17 mouse cellular contexts compared by ENCODE assay signal in genomic region chr1:73820701-73821100, GRCm38 (mm10).
DNase-seq lines count a peak whose midpoint lies in the region; ATAC-seq and TF ChIP-seq lines count a peak whose summit lies in the region.
"Had no signal": no experiment of that assay in that cellular context is flagged by ENCODE, and none has a peak within 500 bp of the region (broad histone marks: within the 10 kb centered on the region; RNA-seq: fewer than 3 reads in every experiment).

No protein-coding gene starts in this region.

- no peaks in the 10 kb centered on the region; the same call in none of the 2 replicates for H3K4me1 ChIP-seq in kidney, postnatal 0 days (replicated peaks; ENCODE audit: insufficient read depth, low read length)
- H3K4me1 ChIP-seq in kidney, adult 2 months (ENCODE audit: control insufficient read depth, insufficient read depth, low read length): no peaks in the 10 kb centered on the region
- H3K4me1 ChIP-seq in CH12.LX (ENCODE audit: control insufficient read depth in 1 of 2, insufficient read depth in 2 of 2): peaks cover 13 to 47% of the 10 kb centered on the region in 2 experiments
- peaks cover 11% of the 10 kb centered on the region for H3K4me1 ChIP-seq in midbrain, embryonic 11.5 days (ENCODE audit: control insufficient read depth, insufficient read depth, low read length)
- H3K4me1 ChIP-seq: liver, embryonic 15.5 days; megakaryocyte, embryonic 14.5 days had no signal

- H3K4me3 ChIP-seq in kidney, postnatal 0 days (replicated peaks; ENCODE audit: low read depth, low read length): no peak overlapping the region
- no peak overlapping the region for H3K4me3 ChIP-seq in kidney, adult 2 months (ENCODE audit: insufficient read depth, low read depth, low read length)
- no peak overlapping the region for H3K4me3 ChIP-seq in CH12.LX (replicated peaks in 1 of 3; ENCODE audit: low read depth in 2 of 3, low read length in 2 of 3, poor library complexity in 1 of 3)
- no peak overlapping the region for H3K4me3 ChIP-seq in midbrain, embryonic 11.5 days (ENCODE audit: low read depth, low read length)
- H3K4me3 ChIP-seq: heart, embryonic 13.5 days; limb, embryonic 15.5 days; liver, embryonic 15.5 days; megakaryocyte, embryonic 14.5 days had no signal

- TF ChIP-seq RAD21 in CH12.LX (IDR thresholded peaks at IDR 0.05; ENCODE audit: low read depth, low read length): no peak

- in situ Hi-C loops in CH12.LX (cut with MboI; ENCODE audit: low pct_ligation_motif_present, low pct_unique_long_range_greater_than_20kb, low sequenced_read_pairs): loop anchor here (10.0 kb wide), 1 partner anchor 946 kb away; the partner anchor contains the start of gene Igfbp5

- DNase-seq in gastrocnemius, postnatal 10 days: peak; percentile 35
- no peak for DNase-seq in gastrocnemius, adult 18-20 months (ENCODE audit: low spot score)
- peak; percentile 38 for DNase-seq in kidney, postnatal 0 days (ENCODE audit: low spot score)
- DNase-seq in kidney, adult 2 months: no peak
- DNase-seq in CH12.LX (ENCODE audit: extremely low read depth): no peak
- DNase-seq in heart, adult 9 months (ENCODE audit: low spot score in 2 of 2): peak; percentile 60 to 61
- DNase-seq in adrenal gland, postnatal 14 days: no peak
- DNase-seq in midbrain, embryonic 11.5 days (ENCODE audit: low spot score, missing footprints): no peak
- DNase-seq: B cell, adult 2 months; cerebellum, adult 2 months; kidney, adult 18-20 months; thymus, postnatal 14 days had no signal

- TF ChIP-seq POLR2A in kidney, adult 2 months (IDR thresholded peaks at IDR 0.05; ENCODE audit: low read depth, low read length): no peak
- no peak for TF ChIP-seq POLR2A in CH12.LX (IDR thresholded peaks at IDR 0.05; ENCODE audit: low read depth, low read length)

- no peak overlapping the region for H3K9ac ChIP-seq in kidney, postnatal 0 days (ENCODE audit: low read depth, low read length)
- no peak overlapping the region for H3K9ac ChIP-seq in CH12.LX (ENCODE audit: insufficient read depth, low read depth)
- H3K9ac ChIP-seq in midbrain, embryonic 11.5 days (ENCODE audit: low read length): no peak overlapping the region
- H3K9ac ChIP-seq: heart, embryonic 13.5 days; limb, embryonic 15.5 days; liver, embryonic 15.5 days had no signal

- H3K27ac ChIP-seq in kidney, postnatal 0 days: no peak overlapping the region
- H3K27ac ChIP-seq in kidney, adult 2 months (ENCODE audit: insufficient read depth, low read depth, low read length): no peak overlapping the region
- no peak overlapping the region for H3K27ac ChIP-seq in CH12.LX (ENCODE audit: insufficient read depth, low read depth)
- no peak overlapping the region for H3K27ac ChIP-seq in midbrain, embryonic 11.5 days (ENCODE audit: low read depth, low read length)
- H3K27ac ChIP-seq: heart, embryonic 13.5 days; limb, embryonic 15.5 days; liver, embryonic 15.5 days had no signal

- ATAC-seq in kidney, postnatal 0 days (replicated peaks; ENCODE audit: low FRiP score, low read depth): no peak
- no peak for ATAC-seq in midbrain, embryonic 11.5 days (ENCODE audit: low FRiP score)
- ATAC-seq: forebrain, embryonic 14.5 days had no signal

- TF ChIP-seq EP300 in CH12.LX (IDR thresholded peaks at IDR 0.05; ENCODE audit: low read length): peak; percentile 59; the same call in 1 of the 2 replicates

- H3K9me3 ChIP-seq in kidney, postnatal 0 days (replicated peaks; ENCODE audit: low read length): no peaks in the 10 kb centered on the region
- H3K9me3 ChIP-seq in CH12.LX (replicated peaks; ENCODE audit: low read length): peaks cover 4% of the 10 kb centered on the region
- no peaks in the 10 kb centered on the region for H3K9me3 ChIP-seq in midbrain, embryonic 11.5 days (ENCODE audit: control insufficient read depth, low read length)
- H3K9me3 ChIP-seq: heart, embryonic 13.5 days; limb, embryonic 15.5 days; liver, embryonic 15.5 days; megakaryocyte, embryonic 14.5 days had no signal

- H3K27me3 ChIP-seq in kidney, postnatal 0 days (ENCODE audit: insufficient read depth, low read length): no peaks in the 10 kb centered on the region
- no peaks in the 10 kb centered on the region for H3K27me3 ChIP-seq in kidney, adult 2 months (replicated peaks; ENCODE audit: control insufficient read depth, insufficient read depth, low read length)
- H3K27me3 ChIP-seq in CH12.LX (replicated peaks): peaks cover 79% of the 10 kb centered on the region
- no peaks in the 10 kb centered on the region for H3K27me3 ChIP-seq in midbrain, embryonic 11.5 days (ENCODE audit: control insufficient read depth, insufficient read depth, low read length)
- H3K27me3 ChIP-seq: heart, embryonic 13.5 days; limb, embryonic 15.5 days; liver, embryonic 15.5 days had no signal

- no peak overlapping the region for H3K4me2 ChIP-seq in kidney, postnatal 0 days (ENCODE audit: low read length)
- peak overlapping the region; percentile 0; the same call in 1 of the 2 replicates for H3K4me2 ChIP-seq in CH12.LX (ENCODE audit: insufficient read depth, low read depth, poor library complexity, severe bottlenecking)
- no peak overlapping the region for H3K4me2 ChIP-seq in midbrain, embryonic 11.5 days
- H3K4me2 ChIP-seq: heart, embryonic 13.5 days; limb, embryonic 15.5 days; liver, embryonic 15.5 days had no signal

- H3K79me2 ChIP-seq in CH12.LX (replicated peaks; ENCODE audit: control insufficient read depth, extremely low read depth, insufficient read depth, poor library complexity, severe bottlenecking): no peaks in the 10 kb centered on the region

- dilution Hi-C loops in CH12.LX (cut with MboI; ENCODE audit: extremely low pct_ligation_motif_present, extremely low pct_unique_long_range_greater_than_20kb, low sequenced_read_pairs): no loop called here

- H3K36me3 ChIP-seq in kidney, postnatal 0 days (ENCODE audit: insufficient read depth, low read length): no peaks in the 10 kb centered on the region
- H3K36me3 ChIP-seq in kidney, adult 2 months (ENCODE audit: control insufficient read depth, insufficient read depth, low read length): no peaks in the 10 kb centered on the region
- no peaks in the 10 kb centered on the region for H3K36me3 ChIP-seq in CH12.LX (replicated peaks in 1 of 2; ENCODE audit: control insufficient read depth in 1 of 2, insufficient read depth in 1 of 2, low read length in 1 of 2)
- H3K36me3 ChIP-seq in midbrain, embryonic 11.5 days (ENCODE audit: control insufficient read depth, insufficient read depth, low read length): no peaks in the 10 kb centered on the region
- H3K36me3 ChIP-seq: heart, embryonic 13.5 days; limb, embryonic 15.5 days; liver, embryonic 15.5 days had no signal

- no peak for TF ChIP-seq CTCF in kidney, postnatal 0 days (IDR thresholded peaks at IDR 0.05; ENCODE audit: low read depth)
- TF ChIP-seq CTCF in kidney, adult 2 months (conservative IDR thresholded peaks at IDR 0.05; ENCODE audit: insufficient read depth, insufficient read length, low read depth, low read length): no peak
- TF ChIP-seq CTCF in CH12.LX (conservative IDR thresholded peaks at IDR 0.05 in 1 of 2, IDR thresholded peaks at IDR 0.05 in 1 of 2; ENCODE audit: low read depth in 2 of 2, low read length in 2 of 2): no peak

- WGBS in kidney, postnatal 0 days: 51% methylated on average over 7 of the region's 7 CpGs
- WGBS in kidney, adult 2 months: 54% methylated on average over 7 of the region's 7 CpGs
- WGBS in midbrain, embryonic 11.5 days: 79% methylated on average over 7 of the region's 7 CpGs

TF ChIP-seq in CH12.LX, 34 proteins besides CTCF, POLR2A, EP300 and RAD21:
- TF ChIP-seq TBP (conservative IDR thresholded peaks at IDR 0.05; ENCODE audit: low read depth, low read length) (no peak), USF1 (IDR thresholded peaks at IDR 0.05; ENCODE audit: low read depth, low read length) (no peak), ZC3H11A (IDR thresholded peaks at IDR 0.05; ENCODE audit: low read depth, low read length) (no peak), MEF2A (IDR thresholded peaks at IDR 0.05; ENCODE audit: borderline replicate concordance, low read depth, low read length) (0 out of 2 replicates have a peak, but pooled peaks have one; percentile 18), ZNF384 (IDR thresholded peaks at IDR 0.05; ENCODE audit: low read depth, low read length) (no peak), TCF12 (IDR thresholded peaks at IDR 0.05; ENCODE audit: low read depth, low read length) (peak; percentile 72; the same call in 1 of the 2 replicates), GABPA (IDR thresholded peaks at IDR 0.05; ENCODE audit: insufficient replicate concordance, low read depth, low read length) (no peak), USF2 (conservative IDR thresholded peaks at IDR 0.05; ENCODE audit: low read depth, low read length) (no peak), JUND (conservative IDR thresholded peaks at IDR 0.05; ENCODE audit: low read depth, low read length) (no peak)

Comparison
In these comparisons a context has a peak if more than half of its experiments do, and no peak if none do; other contexts are left out.
1. DNase-seq: peak in gastrocnemius, postnatal 10 days (single experiment), kidney, postnatal 0 days (single experiment) and heart, adult 9 months (2 of 2); none in gastrocnemius, adult 18-20 months (single experiment), kidney, adult 2 months (single experiment), CH12.LX (single experiment), adrenal gland, postnatal 14 days (single experiment) and midbrain, embryonic 11.5 days (single experiment).